Mouse (Mus musculus) left cerebral cortex, postnatal 10 days (tissue): ENCODE measurements around the gene Rmdn3. TPM values are rescaled to one million over a fixed set of nuclear protein-coding genes. Genes with fewer than 3 reads are reported as not detected.

Experiments used
- DNase-seq, 2 experiments: peaks; one replicate each; pipeline ENCODE4 v3.0.0; 2021 to 2022; ENCODE audit warnings: low spot score in 2 of 2, mixed read lengths in 1 of 2; ENCODE audit errors: extremely low spot score in 1 of 2
- intact Hi-C: fragments of 180-260 bp; cut with DNase I; formaldehyde crosslinking; loops from one replicate; pipeline ENCODE4 v1.15.1; 2025
- total RNA-seq, 2 experiments: library from RNA; stranded (reverse); gene quantifications; 2 replicates each; pipeline ENCODE4 v1.2.3; 2021

The Rmdn3 gene
- total RNA-seq, 2 experiments from 2014 or later = 43.2 to 48.4 TPM

GRCm38 (mm10) chr2:119113121-119113925 is 43.5 kb downstream of the Rmdn3 start:
- no peak for DNase-seq
- intact Hi-C loops = loop anchor here (5.0 kb wide), 1 partner anchor 66 kb away; the partner anchor contains the start of gene Knl1

GRCm38 (mm10) chr2:119112438-119113112 is 44.3 kb downstream of the Rmdn3 start, which contains the start of gene Rad51:
Gene Rad51, plus strand, starts transcription at chr2:119112793.
- peak; percentile 82 to 90 for DNase-seq
- intact Hi-C loops = loop anchor here (5.0 kb wide), 1 partner anchor 65 kb away; the partner anchor contains the start of gene Knl1

GRCm38 (mm10) chr2:119111060-119111459 is 45.8 kb downstream of the Rmdn3 start:
- no peak for DNase-seq
- intact Hi-C loops = loop anchor here (5.0 kb wide), 1 partner anchor 64 kb away; the partner anchor contains the start of gene Knl1

GRCm38 (mm10) chr2:119108554-119108953 is 48.3 kb downstream of the Rmdn3 start:
- no peak for DNase-seq
- intact Hi-C loops = no loop called here

- no peak for DNase-seq
- intact Hi-C loops = no loop called here
These were observed 50.3 kb downstream of the Rmdn3 start for GRCm38 (mm10) chr2:119106583-119106982.

GRCm38 (mm10) chr2:119101552-119101951 is 55.3 kb downstream of the Rmdn3 start:
- intact Hi-C loops = no loop called here
- DNase-seq = no peak

Other genes starting within 250 kb of the Rmdn3 start
- 1 to 10 TPM; 2.4 to 2.9 TPM for gene Chst14, start 230.5 kb downstream of the Rmdn3 start, total RNA-seq
- 10 to 100 TPM; 61.6 to 61.8 TPM for gene Ccdc32, start 127.6 kb downstream of the Rmdn3 start, total RNA-seq
- gene Rpusd2, start 122.2 kb downstream of the Rmdn3 start, total RNA-seq = 1 to 10 TPM; 6.3 to 6.7 TPM
- 1 to 10 TPM; 1.4 to 1.6 TPM for gene Knl1, start 109.9 kb downstream of the Rmdn3 start, total RNA-seq
- gene Rad51, start 44.2 kb downstream of the Rmdn3 start, total RNA-seq = 1 to 10 TPM; 2.8 to 3.6 TPM
- gene Gchfr, start 10.7 kb upstream of the Rmdn3 start, total RNA-seq = under 1 TPM in 1 of 2 experiments, not detected in 1; 0.59 TPM
- not detected for gene Gm14137, start 17.5 kb upstream of the Rmdn3 start, total RNA-seq
- 10 to 100 TPM; 36.0 to 36.4 TPM for gene Zfyve19, start 51.6 kb upstream of the Rmdn3 start, total RNA-seq
- 10 to 100 TPM; 18.0 to 19.1 TPM for gene Dnajc17, start 51.8 kb upstream of the Rmdn3 start, total RNA-seq
- not detected for gene Ppp1r14d, start 72.9 kb upstream of the Rmdn3 start, total RNA-seq
- gene Spint1, start 80.3 kb upstream of the Rmdn3 start, total RNA-seq = 1 to 10 TPM in 1 of 2 experiments, under 1 TPM in 1; 0.28 to 1.4 TPM
- 10 to 100 TPM; 14.3 to 16.3 TPM for gene Rhov, start 114.2 kb upstream of the Rmdn3 start, total RNA-seq
- 10 to 100 TPM; 33.7 to 33.8 TPM for gene Vps18, start 131.7 kb upstream of the Rmdn3 start, total RNA-seq
- 1 to 10 TPM; 5.5 to 6.7 TPM for gene Dll4, start 168.8 kb upstream of the Rmdn3 start, total RNA-seq
- 10 to 100 TPM; 10.1 to 10.6 TPM for gene Chac1, start 194.2 kb upstream of the Rmdn3 start, total RNA-seq